Mouse (Mus musculus) embryonic facial prominence, embryonic 10.5 days (tissue): ENCODE data around the gene Meis3. TPM values are rescaled to one million over a fixed set of nuclear protein-coding genes. Genes with fewer than 3 reads are reported as not detected.

Experiments used
- DNase-seq: peaks from one replicate; pipeline ENCODE4 v3.0.0-alpha.2; 2017; ENCODE audit warnings: low spot score
- H3K27ac ChIP-seq: fragments of 300-500 bp; sonication (generic); replicated peaks from 2 replicates; pipeline ENCODE4 v1.5.1; 2016; ENCODE audit warnings: mild to moderate bottlenecking
- H3K27me3 ChIP-seq: fragments of 300-500 bp; sonication (generic); replicated peaks from 2 replicates; pipeline ENCODE4 v1.6.1; 2016; ENCODE audit warnings: low read depth, mild to moderate bottlenecking; ENCODE audit not compliant: poor library complexity, severe bottlenecking
- H3K36me3 ChIP-seq: fragments of 300-500 bp; sonication (generic); replicated peaks from 2 replicates; pipeline ENCODE4 v1.6.1; 2016; ENCODE audit warnings: mild to moderate bottlenecking, moderate library complexity
- H3K4me1 ChIP-seq: fragments of 300-500 bp; sonication (generic); 2 replicates; pipeline ENCODE4 v1.6.1; 2016
- H3K4me3 ChIP-seq: fragments of 300-500 bp; sonication (generic); 2 replicates; pipeline ENCODE4 v1.5.1; 2016; ENCODE audit warnings: mild to moderate bottlenecking, moderate library complexity
- H3K9me3 ChIP-seq: fragments of 300-500 bp; sonication (generic); 2 replicates; pipeline ENCODE4 v1.6.1; 2016; ENCODE audit warnings: mild to moderate bottlenecking
- WGBS: fragments of 180-500 bp; shearing (Covaris S2); methylation state at CpG from one replicate; pipeline ENCODE4 v1.1.7; 2016; 5-methylcytosine and 5-hydroxymethylcytosine counted together
- polyA plus RNA-seq: library from polyadenylated mRNA; unstranded; fragments of >200 nt; fragmentation: Nextera tagmentation; extraction: Ambion mirVana; gene quantifications from 2 replicates; pipeline ENCODE4 v1.2.1, GENCODE M21; 2016

The Meis3 gene
- polyA plus RNA-seq, result 55.5 and 67.7 TPM in 2 replicates

GRCm38 (mm10) chr7:16174597-16175541, at the start of gene Meis3:
Meis3 (plus strand) TSS chr7:16175090.
- Histone ChIP-seq H3K27me3 (no peaks in the 10 kb centered on the region), H3K27ac (peak within 1 kb of the TSS; percentile 87), H3K4me3 (peak within 1 kb of the TSS; percentile 78), H3K9me3 (0 out of 2 replicates have a peak, but pooled peaks cover 4% of the 10 kb centered on the region), H3K4me1 (peaks cover 48% of the 10 kb centered on the region), H3K36me3 (peaks cover 21% of the 10 kb centered on the region)
- WGBS, result under 1% methylated on average over 42 of the region's 42 CpGs
- peak; percentile 84 for DNase-seq

GRCm38 (mm10) chr7:16125829-16126228, 49.1 kb upstream of the Meis3 start:
- H3K27ac ChIP-seq, result no peak overlapping the region
- WGBS, result 84% methylated on average over 9 of the region's 9 CpGs

GRCm38 (mm10) chr7:16128344-16128743, 46.5 kb upstream of the Meis3 start:
- WGBS, result 86% methylated on average over 6 of the region's 6 CpGs
- H3K36me3 ChIP-seq, result peaks cover 17% of the 10 kb centered on the region; the same call in 1 of the 2 replicates
- peaks cover 22% of the 10 kb centered on the region for H3K27me3 ChIP-seq
- no peak overlapping the region for H3K27ac ChIP-seq
- peaks cover 37% of the 10 kb centered on the region for H3K4me1 ChIP-seq
- no peaks in the 10 kb centered on the region for H3K9me3 ChIP-seq
- no peak for DNase-seq
- H3K4me3 ChIP-seq, result no peak overlapping the region

More at GRCm38 (mm10) chr7:16125829-16126228, 49.1 kb upstream of the Meis3 start:
- Histone ChIP-seq H3K9me3 (no peaks in the 10 kb centered on the region), H3K36me3 (peaks cover 17% of the 10 kb centered on the region; the same call in 1 of the 2 replicates), H3K27me3 (peaks cover 5% of the 10 kb centered on the region; the same call in 1 of the 2 replicates), H3K4me3 (no peak overlapping the region), H3K4me1 (peaks cover 18% of the 10 kb centered on the region)
- no peak for DNase-seq

GRCm38 (mm10) chr7:16128899-16129298, 46.0 kb upstream of the Meis3 start:
- Histone ChIP-seq H3K4me3 (peak overlapping the region; percentile 66), H3K27me3 (peaks cover 22% of the 10 kb centered on the region), H3K36me3 (peaks cover 17% of the 10 kb centered on the region; the same call in 1 of the 2 replicates), H3K4me1 (peaks cover 37% of the 10 kb centered on the region), H3K9me3 (no peaks in the 10 kb centered on the region), H3K27ac (no peak overlapping the region)
- no peak for DNase-seq
- 62% methylated on average over 5 of the region's 5 CpGs for WGBS

GRCm38 (mm10) chr7:16129421-16129845, 45.5 kb upstream of the Meis3 start, which contains the start of gene Slc8a2:
Slc8a2 (plus strand) TSS chr7:16129826.
- WGBS, result 1% methylated on average over 12 of the region's 12 CpGs
- Histone ChIP-seq H3K4me3 (peak within 1 kb of the TSS; percentile 66), H3K27me3 (peaks cover 22% of the 10 kb centered on the region), H3K9me3 (no peaks in the 10 kb centered on the region), H3K36me3 (peaks cover 20% of the 10 kb centered on the region; the same call in 1 of the 2 replicates), H3K4me1 (peaks cover 37% of the 10 kb centered on the region), H3K27ac (peak within 1 kb of the TSS; percentile 81)
- peak; percentile 88 for DNase-seq

GRCm38 (mm10) chr7:16129846-16130691, 44.8 kb upstream of the Meis3 start:
- H3K27ac ChIP-seq, result peak overlapping the region; percentile 81

GRCm38 (mm10) chr7:16130956-16131634, 43.8 kb upstream of the Meis3 start:
- peak overlapping the region; percentile 66 for H3K4me3 ChIP-seq
- H3K36me3 ChIP-seq, result peaks cover 4% of the 10 kb centered on the region; the same call in 1 of the 2 replicates
- H3K27ac ChIP-seq, result no peak overlapping the region; the same call in 1 of the 2 replicates
- peaks cover 22% of the 10 kb centered on the region for H3K27me3 ChIP-seq
- DNase-seq, result no peak
- 38% methylated on average over 13 of the region's 13 CpGs for WGBS
- H3K9me3 ChIP-seq, result no peaks in the 10 kb centered on the region
- peaks cover 37% of the 10 kb centered on the region for H3K4me1 ChIP-seq

More at GRCm38 (mm10) chr7:16129846-16130691, 44.8 kb upstream of the Meis3 start:
- H3K9me3 ChIP-seq, result no peaks in the 10 kb centered on the region
- peak; percentile 94 for DNase-seq
- H3K36me3 ChIP-seq, result peaks cover 14% of the 10 kb centered on the region; the same call in 1 of the 2 replicates
- H3K4me3 ChIP-seq, result peak overlapping the region; percentile 66
- H3K27me3 ChIP-seq, result peaks cover 22% of the 10 kb centered on the region
- H3K4me1 ChIP-seq, result peaks cover 37% of the 10 kb centered on the region
- WGBS, result 1% methylated on average over 38 of the region's 38 CpGs

- 14% methylated on average over 7 of the region's 7 CpGs for WGBS
- H3K4me1 ChIP-seq, result peaks cover 37% of the 10 kb centered on the region
- peak; percentile 38 for DNase-seq
- H3K36me3 ChIP-seq, result 0 out of 2 replicates have a peak, but pooled peaks cover 4% of the 10 kb centered on the region
- H3K27ac ChIP-seq, result no peak overlapping the region
- peaks cover 22% of the 10 kb centered on the region for H3K27me3 ChIP-seq
- peak overlapping the region; percentile 66; the same call in 1 of the 2 replicates for H3K4me3 ChIP-seq
- no peaks in the 10 kb centered on the region for H3K9me3 ChIP-seq
Observed at GRCm38 (mm10) chr7:16132161-16132581, 42.7 kb upstream of the Meis3 start.

- no peaks in the 10 kb centered on the region for H3K9me3 ChIP-seq
- peaks cover 37% of the 10 kb centered on the region for H3K4me1 ChIP-seq
- H3K27ac ChIP-seq, result no peak overlapping the region
- no peak for DNase-seq
- H3K27me3 ChIP-seq, result peaks cover 22% of the 10 kb centered on the region
- H3K4me3 ChIP-seq, result no peak overlapping the region
- 0 out of 2 replicates have a peak, but pooled peaks cover 4% of the 10 kb centered on the region for H3K36me3 ChIP-seq
- 73% methylated on average over 3 of the region's 3 CpGs for WGBS
Observed at GRCm38 (mm10) chr7:16132926-16133325, 42.0 kb upstream of the Meis3 start.

- H3K36me3 ChIP-seq, result 0 out of 2 replicates have a peak, but pooled peaks cover 4% of the 10 kb centered on the region
- H3K4me1 ChIP-seq, result peaks cover 37% of the 10 kb centered on the region
- 90% methylated on average over 9 of the region's 9 CpGs for WGBS
- no peak overlapping the region for H3K27ac ChIP-seq
- H3K4me3 ChIP-seq, result no peak overlapping the region
- DNase-seq, result no peak
- no peaks in the 10 kb centered on the region for H3K9me3 ChIP-seq
- peaks cover 22% of the 10 kb centered on the region for H3K27me3 ChIP-seq
Observed at GRCm38 (mm10) chr7:16133691-16134090, 41.2 kb upstream of the Meis3 start.

- H3K36me3 ChIP-seq, result 0 out of 2 replicates have a peak, but pooled peaks cover 4% of the 10 kb centered on the region
- no peak for DNase-seq
- peaks cover 27% of the 10 kb centered on the region for H3K4me1 ChIP-seq
- H3K9me3 ChIP-seq, result no peaks in the 10 kb centered on the region
- WGBS, result 77% methylated on average over 7 of the region's 7 CpGs
- H3K27me3 ChIP-seq, result peaks cover 22% of the 10 kb centered on the region
- no peak overlapping the region for H3K27ac ChIP-seq
- no peak overlapping the region for H3K4me3 ChIP-seq
Observed at GRCm38 (mm10) chr7:16134951-16135392, 39.9 kb upstream of the Meis3 start.
